Mouse (Mus musculus): ENCODE results near the gene Afap1.
A peak's percentile ranks its signal among the peaks of the same experiment; 100 is the strongest.

Afap1 gene

DNA sequence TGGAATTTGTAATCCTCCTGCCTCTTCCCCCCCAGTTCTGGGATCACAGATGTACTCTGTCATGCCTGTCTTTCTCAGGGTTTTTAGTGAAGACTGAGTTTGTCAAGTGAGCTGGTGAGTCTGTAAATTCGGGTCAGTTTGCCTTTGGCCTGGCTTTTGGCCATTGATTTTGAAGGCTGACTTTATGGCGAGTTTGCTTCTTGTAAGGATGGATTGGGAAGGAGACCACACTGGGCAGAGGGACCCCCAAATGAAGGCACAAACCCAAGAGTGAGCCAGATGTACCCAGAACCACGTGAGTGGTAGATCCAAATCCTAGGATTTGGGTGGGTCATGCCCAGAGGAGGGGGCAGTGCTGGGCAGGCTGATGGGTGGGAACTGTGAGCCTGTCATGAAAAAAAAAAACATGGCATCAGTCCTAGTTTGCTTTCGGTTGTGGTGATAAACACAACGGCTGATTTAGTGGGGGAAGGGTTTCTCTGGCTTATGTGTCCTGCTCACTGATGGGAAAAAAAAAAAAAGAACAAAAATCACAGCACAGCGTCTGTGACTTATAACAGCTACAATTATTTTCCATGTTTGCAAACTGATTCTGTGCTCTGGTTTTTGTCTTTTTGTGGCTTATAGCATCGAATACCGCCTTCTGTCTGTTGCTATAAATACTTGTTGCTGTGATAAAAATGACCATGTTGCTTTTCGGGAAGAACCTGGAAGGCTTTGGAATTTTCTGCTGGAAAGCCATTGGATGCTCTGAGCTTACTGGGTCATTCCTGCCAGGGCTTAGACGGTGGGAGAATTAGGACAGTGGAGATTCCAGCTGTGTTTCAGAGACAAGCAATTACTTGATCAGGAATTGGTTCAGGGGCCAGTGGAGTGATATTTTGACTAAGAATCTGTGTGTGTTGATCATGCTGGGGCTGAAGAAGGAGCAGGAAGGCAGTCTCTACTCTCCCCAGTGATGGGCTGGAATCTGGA, 45.4 kb downstream of the Afap1 start:
- no peak for DNase-seq

DNA sequence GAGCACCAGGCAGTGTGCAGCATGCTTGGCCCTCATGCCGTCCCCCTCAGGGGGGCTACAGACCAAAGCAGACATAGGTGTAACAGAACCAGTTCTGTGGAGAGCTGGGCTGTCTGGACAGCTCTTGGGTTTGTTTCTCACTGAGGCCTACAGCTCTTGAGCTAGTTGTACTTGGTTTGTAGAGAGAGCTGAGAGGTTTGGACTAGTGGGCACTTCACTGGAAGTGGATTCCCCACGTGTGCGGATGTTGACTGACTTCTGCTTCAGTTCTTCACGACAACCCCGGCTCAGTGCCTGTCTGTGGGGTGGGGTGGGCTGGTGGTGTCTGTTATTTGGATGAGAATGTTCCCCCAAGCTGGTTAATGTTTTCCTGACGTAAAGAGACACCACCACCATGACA, 46.8 kb downstream of the Afap1 start:
- DNase-seq, result no peak

DNA sequence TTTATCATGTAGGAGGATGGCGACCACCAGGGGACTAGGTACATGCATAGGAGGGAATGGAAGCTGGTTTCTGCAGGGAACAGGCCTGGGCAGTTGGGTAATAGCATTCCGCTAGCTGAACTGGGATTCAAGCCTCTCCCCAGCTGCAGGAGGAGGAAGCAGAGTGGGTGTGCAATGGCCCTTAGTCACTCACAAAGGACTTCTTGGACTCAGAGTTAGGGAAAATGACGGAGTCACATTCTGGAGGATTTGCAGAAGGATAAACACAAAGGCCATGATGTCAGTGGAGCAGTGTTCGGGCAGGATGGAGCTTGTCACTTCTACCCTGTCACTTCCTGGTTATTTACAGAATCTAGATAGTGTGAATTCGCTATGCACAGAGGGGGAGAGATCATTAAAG, 50.4 kb downstream of the Afap1 start:
- DNase-seq, result no peak

DNA sequence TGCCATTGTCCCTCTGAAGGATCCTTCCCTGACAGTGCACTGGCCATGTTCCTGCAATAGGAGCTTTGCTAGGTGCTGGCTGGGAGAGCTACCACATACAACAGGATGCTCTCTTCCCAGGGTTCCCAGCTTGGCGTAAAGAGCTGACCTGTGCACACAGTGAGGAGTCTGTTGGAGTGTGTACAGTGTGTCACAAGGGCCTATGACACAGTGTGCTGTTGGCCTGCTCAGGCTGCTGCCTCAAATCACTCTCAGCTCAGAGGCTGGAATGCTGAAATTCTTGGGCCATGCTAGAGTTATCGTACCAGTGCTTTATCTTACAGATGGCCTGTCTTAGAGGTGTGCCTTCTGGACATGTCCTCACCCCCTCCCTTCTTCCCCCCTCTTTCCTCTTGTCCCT, 53.7 kb downstream of the Afap1 start:
- no peak for DNase-seq

DNA sequence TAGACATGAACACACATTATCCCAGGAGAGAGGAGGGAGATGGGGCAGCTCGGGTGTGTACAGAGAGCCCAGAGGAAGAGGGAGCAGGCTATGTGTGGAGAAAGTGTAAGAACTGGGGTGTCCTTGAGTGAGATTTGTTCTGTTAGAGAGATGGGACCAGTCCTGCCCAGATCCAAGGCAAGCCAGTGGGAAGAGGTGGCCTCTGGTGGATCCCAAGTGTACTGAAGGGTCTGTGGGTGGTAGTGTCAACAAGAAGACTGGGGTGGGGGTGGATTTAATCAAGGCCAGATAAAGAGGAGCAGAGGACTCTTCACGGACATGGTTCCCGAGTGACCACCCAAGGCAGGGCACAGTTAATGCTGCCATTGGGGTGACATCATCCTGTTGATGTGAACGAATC, 54.3 kb downstream of the Afap1 start:
- DNase-seq, result no peak

DNA sequence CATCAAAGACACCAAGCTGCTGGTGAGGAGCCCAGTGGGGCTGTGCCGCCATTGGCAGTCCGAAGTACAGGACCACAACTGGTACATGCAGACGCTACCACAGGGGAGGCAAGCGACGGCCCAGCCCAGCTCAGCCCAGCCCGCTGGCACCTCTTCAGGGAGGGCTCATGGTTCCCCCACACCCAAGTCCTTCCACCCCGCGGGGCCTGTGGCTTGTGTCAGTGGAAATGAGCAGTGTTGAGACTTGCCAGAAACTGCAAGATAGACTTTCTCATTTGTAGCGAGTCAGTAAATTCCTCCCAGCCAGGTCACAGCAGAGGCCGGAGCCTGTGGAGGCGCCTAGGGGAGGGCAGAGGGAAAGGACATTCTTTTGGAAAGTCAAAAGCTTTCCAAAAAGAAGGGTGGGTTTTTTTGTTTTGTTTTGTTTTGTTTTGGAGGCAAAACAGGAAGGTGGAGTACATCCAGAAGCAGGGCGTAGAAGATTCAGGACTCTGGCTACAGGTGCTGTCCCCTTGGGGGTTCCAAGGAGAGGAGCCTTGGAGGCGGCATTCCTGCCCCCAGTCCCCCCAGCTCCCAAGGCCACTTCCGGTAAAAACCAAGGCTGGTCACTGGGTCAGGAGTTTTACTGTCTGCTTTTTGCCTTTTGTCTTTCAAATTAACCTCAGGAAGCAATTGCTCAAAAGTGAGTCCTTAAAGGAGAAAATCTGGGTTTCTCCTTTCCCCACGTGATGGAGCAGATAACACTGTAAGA, 55.3 kb downstream of the Afap1 start:
- DNase-seq, result peak in 1 of 2 experiments; percentile 16

DNA sequence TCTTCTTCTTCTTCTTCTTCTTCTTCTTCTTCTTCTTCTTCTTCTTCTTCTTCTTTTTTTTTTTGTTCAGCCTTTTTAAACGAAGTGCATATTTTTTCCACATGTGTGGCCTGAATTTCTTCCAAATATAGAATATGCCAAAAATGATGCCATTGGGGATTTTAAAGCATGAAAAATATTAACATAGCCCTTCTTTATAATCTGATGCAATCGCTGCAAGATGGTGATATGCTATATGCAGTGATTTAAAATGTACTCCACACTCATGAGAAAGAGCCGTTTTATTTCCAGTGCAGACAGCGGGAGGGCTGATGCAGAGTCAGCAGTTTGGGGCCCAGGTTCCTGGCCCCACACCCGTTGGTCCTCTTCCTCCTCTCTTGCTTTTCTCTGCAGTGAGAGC, 55.9 kb downstream of the Afap1 start:
- DNase-seq, result no peak

DNA sequence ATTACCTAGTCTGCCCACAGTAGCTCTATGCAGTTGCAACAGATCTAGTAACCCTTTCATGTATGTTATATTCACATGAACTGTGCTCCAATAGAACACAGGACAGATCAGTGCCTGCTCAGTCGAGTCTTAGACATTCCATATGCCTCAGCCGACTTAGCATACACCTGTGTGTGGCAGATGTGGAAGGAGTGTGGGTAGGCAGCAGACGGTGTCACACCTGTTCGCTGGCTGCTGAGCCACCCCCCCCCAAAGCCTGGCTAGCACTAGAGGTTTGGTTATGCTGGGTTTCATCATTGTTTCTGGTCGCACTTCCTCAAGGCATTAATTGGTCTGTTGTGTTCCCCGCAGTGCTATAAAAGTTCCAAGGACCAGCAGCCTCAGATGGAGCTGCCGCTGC, 57.4 kb downstream of the Afap1 start:
- DNase-seq, result no peak

DNA sequence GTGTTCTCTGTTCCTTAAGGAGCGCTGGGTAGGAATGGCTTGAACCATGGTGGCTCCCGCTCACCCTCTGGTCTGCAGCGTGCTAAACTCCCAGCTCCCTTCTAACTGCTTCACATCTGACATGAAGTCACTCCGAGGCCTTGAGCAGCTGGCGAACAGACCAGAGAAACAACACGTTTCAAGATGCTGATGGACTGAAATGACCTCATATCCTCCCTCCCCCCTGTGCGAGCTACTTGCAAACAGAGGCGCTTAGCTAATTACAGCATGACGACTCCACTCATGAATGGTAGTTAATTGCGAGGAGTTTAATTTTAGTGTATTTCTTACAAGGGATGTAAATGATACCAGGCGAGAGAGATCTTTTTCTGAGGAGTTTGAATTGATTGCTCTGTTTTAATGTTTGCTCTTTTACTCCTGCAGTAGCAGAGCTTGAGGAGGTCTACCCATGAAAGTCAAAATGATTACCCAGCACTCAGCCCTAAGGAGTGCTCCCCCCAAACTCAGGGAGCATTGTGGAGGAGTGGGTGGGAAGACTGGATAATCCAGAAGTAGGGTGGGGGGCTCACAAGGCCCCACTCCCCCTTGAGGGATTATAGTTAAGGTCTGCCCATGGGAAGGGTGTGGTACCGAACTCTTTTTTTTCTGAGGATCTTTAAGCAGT, 61.1 kb downstream of the Afap1 start:
- no peak for DNase-seq

DNA sequence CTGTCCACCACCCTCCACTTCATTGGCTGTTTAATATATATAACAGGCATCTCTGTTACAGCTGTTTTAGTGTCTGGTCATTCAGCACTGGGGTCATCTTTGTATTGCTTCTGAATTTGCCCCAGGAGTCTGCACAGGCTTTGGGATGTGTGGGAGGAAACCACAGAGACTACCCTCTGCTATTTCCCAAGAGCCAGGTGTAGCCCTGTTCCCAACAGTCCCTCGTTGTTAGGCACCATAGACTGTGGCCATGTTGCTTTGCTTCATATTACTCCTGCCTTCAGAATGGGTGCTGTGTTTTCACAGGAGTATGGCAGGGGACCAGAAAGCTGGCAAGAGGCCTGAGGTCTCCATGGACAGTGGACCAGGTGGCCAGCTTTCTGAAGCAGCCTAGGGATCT, 63.1 kb downstream of the Afap1 start:
- DNase-seq, result no peak

DNA sequence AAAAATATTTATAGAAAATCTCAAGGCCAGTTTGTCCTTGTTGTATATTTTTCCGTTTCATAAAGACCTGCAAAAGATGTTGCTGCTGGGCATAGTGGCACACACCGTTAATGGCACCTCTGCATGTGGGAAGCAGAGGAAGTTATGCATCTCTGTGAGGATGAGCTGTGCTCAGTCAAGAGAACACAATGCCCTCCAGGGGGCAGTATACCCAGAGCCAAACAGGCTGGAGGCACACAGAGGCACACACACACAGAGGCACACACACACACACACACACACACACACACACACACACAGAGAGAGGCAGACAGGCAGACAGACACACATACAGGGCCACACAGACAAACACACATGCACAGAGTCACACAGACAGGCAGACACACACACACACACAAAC, 65.6 kb downstream of the Afap1 start:
- DNase-seq, result no peak

DNA sequence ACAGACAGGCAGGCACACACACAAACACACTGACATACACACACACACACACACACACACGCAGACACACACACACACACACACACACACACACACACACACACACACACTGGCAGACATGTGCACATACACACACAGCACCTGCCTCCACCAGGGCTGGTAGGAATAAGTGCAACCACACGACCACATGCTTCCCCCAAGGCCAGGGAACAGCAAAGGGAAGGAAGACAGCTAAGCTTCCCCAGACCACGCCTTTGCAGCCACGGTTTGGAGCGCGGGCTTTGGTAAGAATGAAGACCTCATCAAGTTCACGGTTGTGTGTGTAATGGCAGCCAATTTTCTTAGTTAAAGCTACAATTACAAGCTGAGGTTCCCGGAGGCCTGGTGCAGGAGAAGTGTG, 67.0 kb downstream of the Afap1 start:
- no peak for DNase-seq

DNA sequence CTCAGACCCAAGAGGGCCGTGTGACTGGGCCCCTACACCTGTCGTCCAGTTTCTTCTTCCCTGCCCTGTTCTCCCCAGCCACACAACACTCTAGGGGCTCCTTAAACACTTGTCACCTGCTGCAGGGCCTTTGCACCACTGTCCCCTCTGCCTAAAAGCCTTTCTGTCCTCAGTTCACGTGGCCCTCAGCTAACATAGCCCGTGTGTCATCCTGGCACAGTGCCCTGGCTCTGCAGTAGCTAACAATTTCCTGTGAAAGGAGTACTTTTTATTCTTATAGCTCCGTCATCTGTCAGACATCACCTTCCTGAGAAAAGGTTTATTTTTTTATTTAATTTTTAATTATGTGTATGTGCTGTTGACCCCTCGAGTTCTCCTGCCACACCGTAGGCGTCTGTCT, 68.2 kb downstream of the Afap1 start:
- peak in 1 of 2 experiments; percentile 41 for DNase-seq

DNA sequence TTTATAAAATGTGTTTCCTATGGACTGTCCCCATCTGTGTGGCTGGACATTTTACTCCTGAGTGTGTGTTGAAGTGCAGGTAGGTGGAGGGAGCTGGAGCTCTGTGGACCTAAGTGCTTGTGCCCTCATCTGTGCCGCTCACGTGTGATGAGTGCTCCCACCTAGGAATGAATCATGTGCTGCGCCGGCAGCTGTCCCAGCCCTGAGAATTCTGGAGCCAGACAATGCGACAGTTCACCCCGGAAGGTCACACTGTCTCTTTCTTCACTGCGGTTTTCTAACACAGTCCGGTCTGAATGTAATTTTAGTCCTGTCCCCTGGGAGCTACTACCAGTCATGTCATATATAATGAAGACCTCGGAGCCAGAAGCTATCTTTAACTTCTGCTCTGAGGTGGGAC, 70.5 kb downstream of the Afap1 start:
- DNase-seq, result no peak

DNA sequence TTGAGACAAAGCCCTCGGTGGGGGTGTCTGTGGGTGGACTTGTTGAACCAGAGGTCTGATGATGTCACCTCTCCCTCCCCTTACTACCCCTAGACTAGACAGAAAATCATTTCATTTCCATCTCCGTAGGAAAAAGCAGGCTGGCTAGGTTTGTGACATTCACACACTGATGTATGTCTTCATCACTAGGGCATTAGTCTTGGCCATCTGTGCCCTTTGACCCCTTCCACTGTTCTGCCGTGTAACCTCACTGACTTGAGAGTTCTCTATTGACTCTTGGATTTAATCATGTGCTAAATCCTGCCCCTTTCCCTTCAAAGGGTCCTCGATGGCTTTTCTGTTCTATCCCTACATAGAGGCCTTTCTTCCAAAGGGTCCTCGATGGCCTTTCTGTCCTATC, 71.9 kb downstream of the Afap1 start:
- no peak for DNase-seq

DNA sequence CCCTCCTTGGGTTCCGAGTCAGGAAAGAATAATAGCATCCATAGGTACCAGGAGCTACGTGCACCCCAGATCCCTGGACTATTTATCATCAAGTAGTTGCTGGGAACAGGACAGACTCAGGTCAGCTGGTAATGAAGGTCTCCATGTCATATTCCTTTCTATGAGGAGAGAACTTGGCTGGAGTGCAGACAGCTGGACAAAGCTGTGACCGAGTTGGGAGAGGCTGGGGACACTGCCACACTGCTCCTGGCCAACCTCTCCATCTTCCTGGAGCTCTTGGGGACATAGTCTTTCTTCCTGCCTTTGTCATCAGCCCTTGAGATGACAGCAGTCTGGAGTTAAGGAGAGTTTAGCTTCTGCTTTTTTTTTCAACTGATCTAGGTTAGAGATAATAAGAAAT, 76.7 kb downstream of the Afap1 start:
- no peak for DNase-seq

DNA sequence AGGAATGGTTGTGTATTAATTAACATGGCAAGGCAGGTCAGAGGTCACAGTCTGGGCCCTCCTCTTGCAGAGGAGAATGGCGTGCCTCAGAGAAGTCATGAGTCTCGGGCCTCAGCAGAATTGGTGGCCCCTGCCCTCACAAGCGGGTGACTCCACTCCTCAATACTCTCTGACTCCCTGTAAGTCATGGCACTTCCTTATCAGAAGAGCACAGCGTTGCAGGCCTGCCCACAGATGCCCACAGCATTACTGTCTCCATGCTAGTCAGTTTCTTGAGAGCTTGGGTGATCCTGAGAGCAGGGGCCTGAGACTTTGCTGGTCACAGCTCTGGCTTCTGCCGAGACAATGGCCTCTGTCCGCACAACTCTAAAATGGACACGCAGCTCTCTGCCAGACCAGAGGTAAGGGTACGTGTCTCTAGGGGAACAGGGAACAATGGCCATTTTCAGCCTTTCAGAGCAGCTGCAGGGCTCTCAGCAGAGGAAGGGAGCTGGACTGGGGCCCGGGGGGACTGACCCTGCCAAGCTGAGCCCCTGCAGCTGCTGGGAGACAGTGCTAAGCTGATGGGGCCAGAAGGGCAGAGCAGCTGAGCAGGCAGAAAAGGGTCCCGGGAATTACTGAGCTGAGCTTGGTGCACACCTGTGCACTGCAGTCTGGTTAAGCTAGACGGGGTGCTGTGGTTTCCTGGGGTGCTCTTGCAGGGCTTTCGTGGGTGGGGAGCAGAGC, 77.4 kb downstream of the Afap1 start:
- peak in 1 of 2 experiments; percentile 34 for DNase-seq

DNA sequence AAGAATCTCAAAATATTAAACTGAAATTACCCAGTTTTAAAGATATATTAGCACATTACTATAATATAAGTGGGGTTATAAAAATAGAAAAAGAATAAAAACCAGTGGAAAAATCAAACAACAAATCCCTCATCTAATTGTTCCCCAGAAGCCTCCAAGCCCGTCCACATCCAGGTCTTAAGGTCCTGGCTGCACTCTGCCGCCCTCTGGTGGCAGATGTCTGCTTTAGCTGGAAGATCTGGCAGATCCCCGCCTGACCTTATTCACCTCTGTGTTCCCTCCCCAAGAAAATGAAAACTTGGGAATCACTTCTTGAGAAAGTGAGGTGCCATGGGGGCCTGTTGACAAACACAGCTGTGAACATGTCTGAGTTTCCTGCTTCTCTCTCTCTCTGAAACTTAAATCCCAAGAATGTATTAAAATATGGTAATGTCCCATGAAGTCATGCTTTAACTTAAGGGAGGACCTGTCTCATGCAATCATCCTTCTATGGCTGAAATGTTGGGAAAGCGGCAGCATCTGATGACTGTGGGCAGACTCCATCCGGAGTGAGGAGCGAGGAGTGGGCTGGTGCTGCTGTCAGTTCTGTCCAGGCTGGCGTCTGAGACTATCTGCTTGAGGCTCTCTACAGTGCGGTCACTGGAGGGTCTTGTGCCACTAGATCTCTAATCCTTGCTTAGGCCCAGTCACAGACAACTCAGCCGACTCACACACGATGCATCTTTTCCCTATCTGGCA, 78.9 kb downstream of the Afap1 start:
- peak; percentile 77 to 88 for DNase-seq

DNA sequence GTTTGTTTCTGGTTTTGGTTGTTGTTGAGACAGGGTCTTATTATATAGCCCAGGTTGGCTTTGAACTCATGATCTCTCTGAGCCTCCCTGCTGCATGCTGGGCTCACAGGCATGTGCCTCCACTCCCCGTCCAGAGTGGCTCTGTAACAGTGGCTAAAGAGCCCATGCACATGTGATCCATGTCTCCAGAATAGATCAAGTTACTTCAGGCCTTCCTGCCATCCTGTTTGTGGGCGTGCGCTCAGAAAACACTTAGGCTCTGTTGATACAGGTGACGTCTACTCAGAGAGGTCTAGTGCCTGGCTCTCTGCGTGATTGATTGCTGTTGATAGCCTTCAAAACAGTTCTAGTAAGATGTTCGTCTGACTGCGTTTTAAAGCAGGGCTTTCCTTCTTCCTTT, 79.6 kb downstream of the Afap1 start:
- DNase-seq, result no peak

DNA sequence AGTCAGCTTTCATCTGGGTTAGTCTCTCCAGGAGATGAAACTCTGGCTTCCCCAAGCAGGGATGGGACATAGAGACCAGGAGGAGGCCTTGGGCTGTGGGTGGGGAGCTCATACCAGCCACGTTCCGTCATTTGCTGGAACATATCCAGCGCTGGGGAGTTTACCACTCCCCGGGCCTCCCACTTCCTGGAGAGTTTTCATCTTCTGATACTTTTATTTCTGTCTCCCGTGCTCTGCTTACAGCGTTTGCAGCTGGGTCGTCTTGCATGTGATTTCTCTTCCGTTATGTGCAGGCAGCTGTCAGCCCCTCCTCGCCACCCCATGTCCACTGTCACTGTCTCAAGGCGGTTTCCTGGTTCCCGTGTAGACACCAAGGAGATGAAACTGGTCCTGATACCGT, 80.7 kb downstream of the Afap1 start:
- DNase-seq, result no peak

DNA sequence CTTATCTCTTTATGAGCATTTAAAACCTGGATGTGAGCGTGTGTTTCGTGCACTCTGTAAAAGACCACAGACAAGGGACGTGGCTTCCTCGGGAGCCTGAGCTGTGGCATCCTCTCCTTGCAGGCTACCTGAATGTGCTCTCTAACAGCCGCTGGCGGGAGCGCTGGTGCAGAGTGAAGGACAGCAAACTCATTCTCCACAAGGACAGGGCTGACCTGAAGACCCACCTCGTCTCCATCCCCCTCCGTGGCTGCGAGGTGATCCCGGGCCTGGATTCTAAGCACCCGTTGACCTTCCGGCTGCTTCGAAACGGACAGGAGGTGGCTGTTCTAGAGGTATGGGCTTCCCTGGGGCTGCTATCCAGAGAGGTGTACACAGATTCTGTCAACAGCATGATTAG, 81.1 kb downstream of the Afap1 start:
- DNase-seq, result no peak

DNA sequence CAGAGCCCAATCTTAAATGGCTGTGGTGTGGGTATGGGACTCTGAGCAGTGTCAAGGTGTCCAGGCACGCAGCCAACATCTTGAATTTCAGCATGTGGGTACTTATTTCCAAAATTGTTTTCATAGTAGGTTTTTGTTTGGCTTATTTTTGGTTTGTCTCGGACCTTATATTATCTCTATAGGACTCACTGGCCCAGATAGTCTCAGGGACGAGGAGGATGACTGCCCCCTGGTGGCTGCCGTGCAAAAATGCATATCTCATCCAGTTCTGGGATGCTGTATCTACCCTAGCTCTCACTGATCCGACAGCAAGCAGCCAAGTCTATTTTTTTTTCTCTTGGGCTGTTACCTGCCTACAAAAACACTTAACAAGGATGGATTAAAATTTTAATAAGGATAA, 82.6 kb downstream of the Afap1 start:
- DNase-seq, result peak; percentile 79 to 84
